Mouse (Mus musculus) v-Abl transformed pro-B cells (cell line): ENCODE results near the gene Gm45208.

Experiments
- in situ Hi-C, 2 experiments: fragments of 400-800 bp; cut with MboI; formaldehyde crosslinking; loops; one replicate each; pipeline ENCODE4 v1.15.1; 2025; ENCODE audit not compliant: unreplicated experiment in 2 of 2

Gene Gm45208

GRCm38 (mm10) chrX:7765281-7765670 is 43.2 kb downstream of the Gm45208 start:
- in situ Hi-C loops = no loop called here

GRCm38 (mm10) chrX:7765764-7766163 is 43.7 kb downstream of the Gm45208 start:
- in situ Hi-C loops = no loop called here

DNA sequence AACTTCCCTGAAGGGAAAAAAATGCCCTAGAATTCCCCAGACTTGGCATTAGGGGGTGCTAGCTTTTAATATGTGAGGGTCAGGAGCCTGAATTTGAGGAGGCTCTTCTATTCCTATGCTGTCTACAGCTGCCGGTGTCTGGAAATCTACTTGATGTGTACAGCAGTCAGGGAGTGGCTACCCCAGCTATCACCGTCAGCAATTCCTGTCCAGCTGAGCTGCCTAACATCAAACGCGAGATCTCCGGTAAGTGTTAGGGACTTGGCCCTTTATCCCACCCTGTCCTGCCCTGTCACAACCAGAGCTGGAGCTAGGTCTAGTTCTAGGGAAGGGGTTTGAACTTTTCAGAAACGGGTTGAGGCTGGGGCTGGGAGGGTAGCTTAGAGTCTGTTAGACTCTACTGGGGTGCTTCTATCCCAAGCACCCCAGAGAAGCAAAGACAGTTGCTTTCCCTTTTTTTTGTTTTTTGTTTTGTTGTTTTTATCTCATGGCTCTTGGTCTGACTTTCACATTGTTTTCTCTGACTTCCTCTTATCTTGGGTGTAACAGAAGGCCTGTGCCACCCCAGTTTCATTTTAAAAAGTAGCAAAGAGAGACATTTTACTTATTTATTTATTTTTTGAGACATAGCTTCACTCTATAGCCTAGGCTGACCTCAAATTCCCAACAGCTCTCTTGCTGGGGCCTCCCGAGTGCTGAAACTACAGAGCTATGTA is 47.4 kb downstream of the Gm45208 start:
- in situ Hi-C loops = loop anchor here in 1 of 2 experiments (10.0 kb wide), 1 partner anchor 345 kb away; no protein-coding TSS in a partner anchor

DNA sequence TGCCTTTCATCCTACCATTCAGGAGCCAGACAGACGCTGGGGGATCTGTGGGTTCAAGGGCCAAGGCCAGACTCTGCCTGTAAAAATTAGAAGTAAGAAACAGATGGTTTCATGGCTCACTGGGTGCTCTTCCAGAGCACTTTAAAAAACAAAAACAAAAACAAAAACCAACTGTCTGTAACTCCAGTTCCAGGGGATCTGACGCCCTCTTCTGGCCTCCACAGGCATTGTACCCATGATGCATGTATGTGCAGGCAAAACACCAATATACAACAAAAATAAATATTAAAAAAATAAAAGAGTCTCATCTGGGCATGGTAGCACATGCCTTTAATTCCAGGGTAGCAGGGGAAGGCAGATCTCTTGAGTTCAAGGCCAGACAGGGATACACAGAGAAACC is 50.7 kb downstream of the Gm45208 start:
- in situ Hi-C loops = loop anchor here in 1 of 2 experiments (10.0 kb wide), 1 partner anchor 348 kb away; no protein-coding TSS in a partner anchor

- in situ Hi-C loops = loop anchor here in 1 of 2 experiments (10.0 to 25.0 kb wide), 2 partner anchors 351 to 1513 kb away; no protein-coding TSS in a partner anchor
Measured at GRCm38 (mm10) chrX:7775501-7776205, 53.6 kb downstream of the Gm45208 start.

- in situ Hi-C loops = loop anchor here in 1 of 2 experiments (10.0 to 25.0 kb wide), 2 partner anchors 352 to 1514 kb away; no protein-coding TSS in a partner anchor
Measured at GRCm38 (mm10) chrX:7776329-7777082, 54.5 kb downstream of the Gm45208 start.

- in situ Hi-C loops = loop anchor here in 1 of 2 experiments (10.0 to 25.0 kb wide), 2 partner anchors 354 to 1516 kb away; no protein-coding TSS in a partner anchor
Measured at GRCm38 (mm10) chrX:7778450-7779244, 56.6 kb downstream of the Gm45208 start.

GRCm38 (mm10) chrX:7779294-7779693 is 57.2 kb downstream of the Gm45208 start:
- in situ Hi-C loops = loop anchor here in 1 of 2 experiments (10.0 to 25.0 kb wide), 2 partner anchors 354 to 1517 kb away; no protein-coding TSS in a partner anchor
